Mouse (Mus musculus) limb, embryonic 14.5 days (tissue): ENCODE results near the gene Arl16. TPM values are rescaled to one million over a fixed set of nuclear protein-coding genes. Genes with fewer than 3 reads are reported as not detected.

Source experiments
- ATAC-seq: fragments of 200-750 bp; cut with Nextera tagmentation; 2 replicates; pipeline ENCODE4 v1.8.0; 2017; ENCODE audit warnings: low read depth, moderate number of reproducible peaks, moderate TSS enrichment; ENCODE audit not compliant: low FRiP score
- DNase-seq: peaks from one replicate; pipeline ENCODE4 v3.0.0-alpha.2; 2015; ENCODE audit warnings: low spot score
- H3K27ac ChIP-seq: fragments of 300-500 bp; sonication (generic); replicated peaks from 2 replicates; pipeline ENCODE4 v1.5.1; 2014; ENCODE audit warnings: low read depth, mild to moderate bottlenecking, low read length, moderate library complexity, mixed read lengths
- H3K27me3 ChIP-seq: fragments of 300-500 bp; sonication (generic); 2 replicates; pipeline ENCODE4 v1.6.1; 2014; ENCODE audit warnings: low read length, mixed read lengths; ENCODE audit not compliant: control insufficient read depth, insufficient read depth
- H3K36me3 ChIP-seq: fragments of 300-500 bp; sonication (generic); 2 replicates; pipeline ENCODE4 v1.6.1; 2014; ENCODE audit warnings: mild to moderate bottlenecking, low read length, moderate library complexity, mixed read lengths; ENCODE audit not compliant: control insufficient read depth, insufficient read depth
- H3K4me1 ChIP-seq: fragments of 300-500 bp; sonication (generic); 2 replicates; pipeline ENCODE4 v1.6.1; 2014; ENCODE audit warnings: antibody characterized with exemption, low read length, mixed read lengths; ENCODE audit not compliant: control insufficient read depth, insufficient read depth
- H3K4me2 ChIP-seq: fragments of 300-500 bp; sonication (generic); replicated peaks from 2 replicates; pipeline ENCODE4 v1.6.1; 2014; ENCODE audit warnings: low read depth, mild to moderate bottlenecking, low read length, moderate library complexity; ENCODE audit not compliant: severe bottlenecking
- H3K4me3 ChIP-seq: fragments of 300-500 bp; sonication (generic); replicated peaks from 2 replicates; pipeline ENCODE4 v1.5.1; 2014; ENCODE audit warnings: low read length
- H3K9ac ChIP-seq: fragments of 300-500 bp; sonication (generic); 2 replicates; pipeline ENCODE4 v1.6.1; 2014; ENCODE audit warnings: mild to moderate bottlenecking, low read depth, low read length, moderate library complexity; ENCODE audit not compliant: severe bottlenecking
- H3K9me3 ChIP-seq: fragments of 300-500 bp; sonication (generic); 2 replicates; pipeline ENCODE4 v1.6.1; 2016; ENCODE audit warnings: low read length; ENCODE audit not compliant: control insufficient read depth
- POLR2A ChIP-seq: fragments of 200-500 bp; IDR thresholded peaks from 2 replicates; pipeline ENCODE4 v1.8.0; 2012; ENCODE audit warnings: inconsistent platforms, mild to moderate bottlenecking, moderate library complexity, borderline replicate concordance; ENCODE audit not compliant: insufficient read depth, insufficient read length; ENCODE audit errors: extremely low read depth
- WGBS: fragments of 180-500 bp; shearing (Covaris S2); extraction: QIAGEN DNeasy Blood & Tissue Kit; methylation state at CpG from one replicate; pipeline ENCODE4 v1.1.7; 2014; 5-methylcytosine and 5-hydroxymethylcytosine counted together
- polyA plus RNA-seq, 2 experiments: library from polyadenylated mRNA; depleted of rRNA in 1 of 2; stranded (reverse) in 1 of 2; unstranded in 1 of 2; fragments of >200 nt; fragmentation: Nextera tagmentation in 1 of 2; extraction: Ambion mirVana in 1 of 2; gene quantifications; 2 replicates each; pipeline versions ENCODE4 v1.2.1 to v1.2.3; 2012 to 2014

The Arl16 gene
- polyA plus RNA-seq, 2 experiments: 45.2 to 48.9 TPM

- H3K4me3 ChIP-seq: no peak overlapping the region
- 67% methylated on average over 3 of the region's 3 CpGs for WGBS
- ATAC-seq: no peak
Observed at GRCm38 (mm10) chr11:120452246-120452645, 15.2 kb downstream of the Arl16 start.

GRCm38 (mm10) chr11:120447179-120447578 is 20.2 kb downstream of the Arl16 start:
- WGBS: 82% methylated on average over 7 of the region's 7 CpGs
- DNase-seq: no peak
- no peak overlapping the region for H3K9ac ChIP-seq
- H3K4me3 ChIP-seq: no peak overlapping the region
- H3K27ac ChIP-seq: no peak overlapping the region
- no peak for ATAC-seq
- no peaks in the 10 kb centered on the region for H3K27me3 ChIP-seq
- no peak for TF ChIP-seq POLR2A
- no peaks in the 10 kb centered on the region for H3K9me3 ChIP-seq
- H3K36me3 ChIP-seq: no peaks in the 10 kb centered on the region
- H3K4me2 ChIP-seq: no peak overlapping the region
- no peaks in the 10 kb centered on the region for H3K4me1 ChIP-seq

More at GRCm38 (mm10) chr11:120452246-120452645, 15.2 kb downstream of the Arl16 start:
- no peaks in the 10 kb centered on the region for H3K36me3 ChIP-seq
- H3K4me1 ChIP-seq: peaks cover 3% of the 10 kb centered on the region
- DNase-seq: no peak
- no peak overlapping the region for H3K27ac ChIP-seq
- no peaks in the 10 kb centered on the region for H3K27me3 ChIP-seq
- no peaks in the 10 kb centered on the region for H3K9me3 ChIP-seq
- no peak for TF ChIP-seq POLR2A
- H3K4me2 ChIP-seq: no peak overlapping the region
- no peak overlapping the region for H3K9ac ChIP-seq

- no peaks in the 10 kb centered on the region for H3K4me1 ChIP-seq
- 73% methylated on average over 3 of the region's 3 CpGs for WGBS
- no peak for DNase-seq
Observed at GRCm38 (mm10) chr11:120445475-120445874, 21.9 kb downstream of the Arl16 start.

GRCm38 (mm10) chr11:120444106-120444505 is 23.3 kb downstream of the Arl16 start:
- H3K9me3 ChIP-seq: no peaks in the 10 kb centered on the region
- H3K4me2 ChIP-seq: no peak overlapping the region
- TF ChIP-seq POLR2A: no peak
- H3K4me1 ChIP-seq: no peaks in the 10 kb centered on the region
- ATAC-seq (no peak), DNase-seq (no peak)
- WGBS: 66% methylated on average over 6 of the region's 6 CpGs
- H3K27ac ChIP-seq: no peak overlapping the region
- H3K27me3 ChIP-seq: no peaks in the 10 kb centered on the region
- no peak overlapping the region for H3K4me3 ChIP-seq
- H3K9ac ChIP-seq: no peak overlapping the region
- H3K36me3 ChIP-seq: no peaks in the 10 kb centered on the region

More at GRCm38 (mm10) chr11:120445475-120445874, 21.9 kb downstream of the Arl16 start:
- Histone ChIP-seq H3K27me3 (no peaks in the 10 kb centered on the region), H3K4me3 (no peak overlapping the region), H3K9ac (no peak overlapping the region), H3K9me3 (no peaks in the 10 kb centered on the region), H3K4me2 (no peak overlapping the region), H3K27ac (no peak overlapping the region), H3K36me3 (no peaks in the 10 kb centered on the region)
- no peak for TF ChIP-seq POLR2A
- ATAC-seq: no peak

DNA sequence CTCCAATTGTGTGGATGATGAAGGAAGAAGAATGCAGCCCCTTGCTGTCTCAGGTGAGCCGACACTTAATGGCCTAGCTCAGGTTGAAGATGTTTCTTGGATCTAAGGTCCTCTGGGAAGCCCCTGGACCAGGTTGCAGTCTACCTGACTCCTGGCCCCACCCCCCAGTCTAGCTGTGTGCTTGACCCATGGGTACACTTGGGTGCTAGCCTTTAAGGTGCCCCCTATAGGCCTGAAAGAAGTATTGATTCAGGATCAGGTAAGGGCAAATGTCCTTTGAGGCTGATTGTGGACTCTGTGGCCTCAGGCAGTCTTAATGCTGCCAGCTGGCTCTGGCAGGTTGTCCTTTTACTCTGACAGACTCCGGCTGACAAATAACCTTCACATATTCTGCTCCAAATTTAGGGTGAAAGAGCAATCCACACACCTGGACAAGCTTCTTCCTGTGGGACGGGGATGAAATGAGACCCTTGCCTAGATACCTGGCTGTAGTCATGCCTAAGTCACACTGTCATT is 24.6 kb downstream of the Arl16 start:
- Histone ChIP-seq H3K27me3 (no peaks in the 10 kb centered on the region), H3K9me3 (no peaks in the 10 kb centered on the region), H3K27ac (no peak overlapping the region), H3K9ac (no peak overlapping the region), H3K36me3 (no peaks in the 10 kb centered on the region), H3K4me1 (no peaks in the 10 kb centered on the region), H3K4me3 (no peak overlapping the region), H3K4me2 (no peak overlapping the region)
- DNase-seq (no peak), ATAC-seq (no peak)
- TF ChIP-seq POLR2A: no peak
- 77% methylated on average over 3 of the region's 3 CpGs for WGBS

DNA sequence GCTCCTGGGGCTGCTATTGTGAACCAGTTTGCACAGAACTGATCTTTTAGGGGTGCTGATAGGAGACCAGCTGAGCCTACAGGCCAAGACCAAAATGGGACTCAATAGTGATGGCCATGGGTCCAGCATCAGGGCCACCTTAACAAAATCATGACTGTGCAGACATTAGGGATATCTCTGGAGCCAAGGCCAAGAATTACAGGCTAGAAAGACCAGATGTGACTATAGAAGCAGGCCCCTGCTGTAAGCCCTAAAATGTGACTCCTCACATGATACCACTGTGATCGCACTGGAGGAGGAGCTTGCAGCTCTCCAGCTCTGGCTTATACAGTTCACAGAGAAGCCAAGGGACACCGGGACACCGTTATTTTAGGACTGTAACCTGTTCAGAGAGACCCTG is 25.1 kb downstream of the Arl16 start, which contains the start of gene Tspan10:
TSS of gene Tspan10 (plus strand) at position 301 of the 400 bp plus-strand sequence.
- H3K9me3 ChIP-seq: no peaks in the 10 kb centered on the region
- WGBS: 91% methylated on average over 3 of the region's 3 CpGs
- TF ChIP-seq POLR2A: no peak
- no peaks in the 10 kb centered on the region for H3K36me3 ChIP-seq
- no peak within 1 kb of the TSS for H3K4me3 ChIP-seq
- no peaks in the 10 kb centered on the region for H3K4me1 ChIP-seq
- H3K27ac ChIP-seq: no peak within 1 kb of the TSS
- ATAC-seq (no peak), DNase-seq (no peak)
- H3K9ac ChIP-seq: no peak within 1 kb of the TSS; the same call in 1 of the 2 replicates
- H3K27me3 ChIP-seq: no peaks in the 10 kb centered on the region
- H3K4me2 ChIP-seq: no peak within 1 kb of the TSS
